ENCODE assay signal across 8 mouse cellular contexts in the genomic region with DNA sequence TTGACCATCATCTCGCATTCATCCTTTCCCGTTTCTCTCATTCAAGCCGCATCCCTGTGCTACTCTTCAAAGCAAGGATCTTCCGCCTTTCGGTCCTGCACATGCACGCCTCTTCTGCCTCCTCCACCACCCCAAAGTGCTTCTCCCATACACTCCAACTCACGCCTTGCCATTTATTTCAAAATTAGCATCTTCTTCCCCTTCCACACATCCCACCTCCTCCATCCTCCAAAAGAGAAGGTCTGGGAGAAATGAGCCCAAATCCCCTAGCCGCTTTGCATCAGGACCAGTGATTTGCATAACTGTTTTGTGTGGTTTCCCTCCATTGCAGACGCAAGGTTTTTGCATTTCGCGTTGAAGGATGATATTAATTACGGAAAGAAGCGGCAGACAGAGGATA. TPM values are rescaled to one million over a fixed set of nuclear protein-coding genes. Genes with fewer than 3 reads are reported as not detected.
DNase-seq lines count a peak whose midpoint lies in the region; ATAC-seq lines count a peak whose summit lies in the region.
"Had no signal": no experiment of that assay in that cellular context is flagged by ENCODE, and none has a peak within 500 bp of the region (broad histone marks: within the 10 kb centered on the region; RNA-seq: fewer than 3 reads in every experiment).

No protein-coding gene starts in this region.

- no peak overlapping the region for H3K27ac ChIP-seq in embryonic facial prominence, embryonic 14.5 days (replicated peaks; ENCODE audit: low read depth, low read length)
- no peak overlapping the region for H3K27ac ChIP-seq in limb, embryonic 12.5 days
- no peak overlapping the region for H3K27ac ChIP-seq in stomach, embryonic 16.5 days (ENCODE audit: low read length)

- 13% methylated on average over 13 of the region's 13 CpGs for WGBS in embryonic facial prominence, embryonic 14.5 days
- 9% methylated on average over 13 of the region's 13 CpGs for WGBS in limb, embryonic 12.5 days
- 24% methylated on average over 13 of the region's 13 CpGs for WGBS in stomach, embryonic 16.5 days

- H3K36me3 ChIP-seq in embryonic facial prominence, embryonic 14.5 days (ENCODE audit: control insufficient read depth, insufficient read depth, low read length), result no peaks in the 10 kb centered on the region
- no peaks in the 10 kb centered on the region for H3K36me3 ChIP-seq in limb, embryonic 12.5 days
- no peaks in the 10 kb centered on the region for H3K36me3 ChIP-seq in stomach, embryonic 16.5 days (ENCODE audit: control insufficient read depth, insufficient read depth, low read length)

- no peak overlapping the region for H3K9ac ChIP-seq in embryonic facial prominence, embryonic 14.5 days (ENCODE audit: low read depth, low read length)
- no peak overlapping the region for H3K9ac ChIP-seq in limb, embryonic 12.5 days (replicated peaks)
- no peak overlapping the region for H3K9ac ChIP-seq in stomach, embryonic 16.5 days (ENCODE audit: low read length)

- no peak for ATAC-seq in embryonic facial prominence, embryonic 14.5 days (ENCODE audit: low read depth)
- no peak for ATAC-seq in limb, embryonic 12.5 days (ENCODE audit: insufficient number of reproducible peaks, insufficient read depth, low FRiP score, low TSS enrichment, low read depth)
- no peak for ATAC-seq in stomach, embryonic 16.5 days (ENCODE audit: insufficient read depth, low FRiP score)

- peak overlapping the region; percentile 67 for H3K4me3 ChIP-seq in embryonic facial prominence, embryonic 14.5 days (ENCODE audit: low read depth, low read length)
- peak overlapping the region; percentile 71 for H3K4me3 ChIP-seq in limb, embryonic 12.5 days (replicated peaks)
- H3K4me3 ChIP-seq in stomach, embryonic 16.5 days (replicated peaks; ENCODE audit: low read length), result peak overlapping the region; percentile 3; the same call in 1 of the 2 replicates

- peaks cover 16% of the 10 kb centered on the region; the same call in 1 of the 2 replicates for H3K27me3 ChIP-seq in embryonic facial prominence, embryonic 14.5 days (replicated peaks; ENCODE audit: control insufficient read depth, insufficient read depth, low read length)
- peaks cover 30% of the 10 kb centered on the region for H3K27me3 ChIP-seq in limb, embryonic 12.5 days
- H3K27me3 ChIP-seq in stomach, embryonic 16.5 days (ENCODE audit: control insufficient read depth, insufficient read depth, low read length), result peaks cover 5% of the 10 kb centered on the region; the same call in 1 of the 2 replicates

- peak; percentile 44 to 53 for DNase-seq in right cerebral cortex, adult 2 months (ENCODE audit: low spot score in 2 of 2)
- no peak for DNase-seq in right cerebral cortex, adult 18-20 months
- DNase-seq in embryonic facial prominence, embryonic 14.5 days (ENCODE audit: low spot score), result no peak
- DNase-seq in thymus, postnatal 36 days, result no peak
- no peak for DNase-seq in left cerebral cortex, adult 11 months (ENCODE audit: low spot score)
- DNase-seq: lung, adult 18-20 months had no signal

- H3K4me2 ChIP-seq in embryonic facial prominence, embryonic 14.5 days (ENCODE audit: low read depth, low read length), result peak overlapping the region; percentile 85
- H3K4me2 ChIP-seq in limb, embryonic 12.5 days, result peak overlapping the region; percentile 87; the same call in 1 of the 2 replicates
- H3K4me2 ChIP-seq in stomach, embryonic 16.5 days (ENCODE audit: low read depth, low read length), result peak overlapping the region; percentile 97; the same call in 1 of the 2 replicates

- H3K9me3 ChIP-seq in embryonic facial prominence, embryonic 14.5 days (ENCODE audit: control insufficient read depth, low read length), result peaks cover 13% of the 10 kb centered on the region; the same call in 1 of the 2 replicates
- H3K9me3 ChIP-seq in limb, embryonic 12.5 days, result peaks cover 5% of the 10 kb centered on the region
- H3K9me3 ChIP-seq in stomach, embryonic 16.5 days (replicated peaks; ENCODE audit: control insufficient read depth, low read length), result no peaks in the 10 kb centered on the region

- no peaks in the 10 kb centered on the region for H3K4me1 ChIP-seq in embryonic facial prominence, embryonic 14.5 days (ENCODE audit: control insufficient read depth, insufficient read depth, low read length)
- H3K4me1 ChIP-seq in limb, embryonic 12.5 days (replicated peaks), result no peaks in the 10 kb centered on the region; the same call in 1 of the 2 replicates
- no peaks in the 10 kb centered on the region for H3K4me1 ChIP-seq in stomach, embryonic 16.5 days (ENCODE audit: control insufficient read depth, insufficient read depth, low read length)

RNA-seq across cellular contexts. Expression of gene Cadm2, which starts 1.9 kb away (rescaled TPM):
- polyA plus RNA-seq in embryonic facial prominence, embryonic 14.5 days (2014; fragmentation: Nextera tagmentation; extraction: Ambion mirVana), result 3.2 and 5.1 TPM in 2 replicates
- polyA plus RNA-seq in limb, embryonic 12.5 days (2016; fragmentation: Nextera tagmentation; extraction: Ambion mirVana), result 3.3 and 4.1 TPM in 2 replicates
- polyA plus RNA-seq in stomach, embryonic 16.5 days (2015; fragmentation: Nextera tagmentation; extraction: Ambion mirVana), result 0.36 and 0.76 TPM in 2 replicates

Comparison
In these comparisons a context has a peak if more than half of its experiments do, and no peak if none do; other contexts are left out.
1. DNase-seq: peak in right cerebral cortex, adult 2 months (2 of 2); none in right cerebral cortex, adult 18-20 months (single experiment), embryonic facial prominence, embryonic 14.5 days (single experiment), thymus, postnatal 36 days (0 of 2) and left cerebral cortex, adult 11 months (single experiment).
2. H3K4me3 ChIP-seq: peak in every context shown above with its lines; median percentile 71 in limb, embryonic 12.5 days; 67 in embryonic facial prominence, embryonic 14.5 days; 3 in stomach, embryonic 16.5 days.
3. Peak in every context shown above with its lines, with median percentiles within 50 percentile points of each other: H3K4me2 ChIP-seq.